Mouse (Mus musculus): Measurements from ENCODE around the gene Slc31a2.
A peak's percentile ranks its signal among the peaks of the same experiment; 100 is the strongest.
"Not testable (repeated sequence)": the region's sequence is repeated elsewhere in the genome, so short reads cannot be mapped to it uniquely, and the experiment has no call there.

Slc31a2 gene

GRCm38 (mm10) chr4:62262276-62262675, at the start of gene Slc31a2:
Gene Slc31a2, plus strand, starts transcription at chr4:62262562.
- no peak for DNase-seq (ENCODE audit: low spot score)

- DNase-seq (ENCODE audit: low spot score) = no peak
These were observed 48.9 kb upstream of the Slc31a2 start for GRCm38 (mm10) chr4:62213490-62213889.

- no peak for DNase-seq (ENCODE audit: low spot score)
These were observed 34.0 kb upstream of the Slc31a2 start for GRCm38 (mm10) chr4:62228391-62228790.

GRCm38 (mm10) chr4:62229448-62229847, 32.9 kb upstream of the Slc31a2 start:
- no peak for DNase-seq (ENCODE audit: low spot score)

GRCm38 (mm10) chr4:62230153-62230552, 32.2 kb upstream of the Slc31a2 start:
- no peak for DNase-seq (ENCODE audit: low spot score)

GRCm38 (mm10) chr4:62230769-62231168, 31.6 kb upstream of the Slc31a2 start, which contains the start of gene Zfp37:
Gene Zfp37, minus strand, starts transcription at chr4:62231047.
- DNase-seq (ENCODE audit: low spot score) = no peak

GRCm38 (mm10) chr4:62240586-62240985, 21.8 kb upstream of the Slc31a2 start:
- no peak for DNase-seq (ENCODE audit: low spot score)

- no peak for DNase-seq (ENCODE audit: low spot score)
These were observed 14.0 kb upstream of the Slc31a2 start for GRCm38 (mm10) chr4:62248328-62248727.

- no peak for DNase-seq (ENCODE audit: low spot score)
These were observed 11.3 kb upstream of the Slc31a2 start for GRCm38 (mm10) chr4:62250896-62251544.

- no peak for DNase-seq (ENCODE audit: low spot score)
These were observed 10.6 kb upstream of the Slc31a2 start for GRCm38 (mm10) chr4:62251776-62252175.

GRCm38 (mm10) chr4:62254551-62254950, 7.8 kb upstream of the Slc31a2 start:
- no peak for DNase-seq (ENCODE audit: low spot score)

- DNase-seq (ENCODE audit: low spot score) = peak; percentile 13
These were observed 5.4 kb upstream of the Slc31a2 start for GRCm38 (mm10) chr4:62256931-62257330.

- no peak for DNase-seq (ENCODE audit: low spot score)
These were observed 927 bp downstream of the Slc31a2 start for GRCm38 (mm10) chr4:62263133-62263844.

- DNase-seq (ENCODE audit: low spot score) = no peak
These were observed 2.9 kb downstream of the Slc31a2 start for GRCm38 (mm10) chr4:62265154-62265836.

- DNase-seq (ENCODE audit: low spot score) = not testable (repeated sequence)
These were observed 3.7 kb downstream of the Slc31a2 start for GRCm38 (mm10) chr4:62266016-62266415.

- no peak for DNase-seq (ENCODE audit: low spot score)
These were observed 4.7 kb downstream of the Slc31a2 start for GRCm38 (mm10) chr4:62267101-62267500.

- no peak for DNase-seq (ENCODE audit: low spot score)
These were observed 10.3 kb downstream of the Slc31a2 start for GRCm38 (mm10) chr4:62272696-62273095.

GRCm38 (mm10) chr4:62273916-62274315, 11.6 kb downstream of the Slc31a2 start:
- no peak for DNase-seq (ENCODE audit: low spot score)

GRCm38 (mm10) chr4:62274841-62275536, 12.6 kb downstream of the Slc31a2 start:
- no peak for DNase-seq (ENCODE audit: low spot score)

- DNase-seq (ENCODE audit: low spot score) = no peak
These were observed 14.3 kb downstream of the Slc31a2 start for GRCm38 (mm10) chr4:62276642-62277041.

GRCm38 (mm10) chr4:62277222-62277621, 14.9 kb downstream of the Slc31a2 start:
- DNase-seq (ENCODE audit: low spot score) = no peak

- DNase-seq (ENCODE audit: low spot score) = no peak
These were observed 15.7 kb downstream of the Slc31a2 start for GRCm38 (mm10) chr4:62278081-62278480.

Measured in c-Kit-positive CD71-positive TER-119-positive erythroid progenitor cells, embryonic 14.5 days (primary cell).